Mouse (Mus musculus) cerebellum, adult 2 months (tissue): Measurements from ENCODE around the gene Prrx2.

Experiments
- CTCF ChIP-seq: fragments of 200-500 bp; IDR thresholded peaks from 2 replicates; pipeline ENCODE4 v1.5.1; 2011; ENCODE audit warnings: low read depth, mild to moderate bottlenecking, control low read depth, low read length, moderate library complexity, borderline replicate concordance; ENCODE audit not compliant: insufficient read depth
- POLR2A ChIP-seq: fragments of 200-500 bp; IDR thresholded peaks from 2 replicates; pipeline ENCODE4 v1.6.1; 2011; ENCODE audit warnings: low read length, control low read depth, borderline replicate concordance; ENCODE audit not compliant: insufficient read depth

DNA sequence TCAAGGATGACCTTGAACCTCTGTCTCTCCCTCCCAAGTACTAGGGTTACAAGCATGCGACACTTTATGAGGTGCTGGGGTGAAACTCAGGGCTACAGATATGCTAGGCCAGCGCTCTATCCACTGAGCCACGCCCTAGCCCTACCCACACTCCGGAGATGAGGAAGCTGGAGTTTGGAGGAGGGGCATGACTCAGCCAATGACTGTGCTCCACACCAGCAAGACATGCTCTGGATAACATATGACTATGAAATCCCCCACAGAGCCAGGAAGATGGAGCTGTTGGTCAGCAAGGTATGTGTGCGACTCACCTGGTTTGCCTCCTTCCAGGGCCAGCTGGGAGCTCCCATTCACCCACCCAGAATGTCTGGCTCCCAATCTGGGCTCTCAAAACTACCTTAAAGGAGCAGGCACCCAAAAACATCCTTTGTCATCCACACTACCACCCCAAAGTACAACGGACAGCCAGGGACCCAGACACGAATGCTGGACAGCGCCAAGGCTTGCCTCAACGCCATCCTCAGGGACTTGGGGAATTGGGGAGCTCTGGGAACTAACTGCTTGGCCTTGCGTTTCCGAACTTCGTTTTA is 94.2 kb downstream of the Prrx2 start:
- TF ChIP-seq CTCF (no peak), POLR2A (no peak)
